Mouse (Mus musculus) testis, adult 2 months (tissue): ENCODE measurements at regions not wholly inside any gene's neighbourhood (a gene's known extent, or its start where the extent isn't known, plus 50 kb on each side); places are given as distances from the start of the nearest gene placed in this dataset.

Experiments used
- CTCF ChIP-seq: fragments of 200-500 bp; IDR thresholded peaks from 2 replicates; pipeline ENCODE4 v1.5.1; 2012; ENCODE audit warnings: low read depth, mild to moderate bottlenecking, inconsistent platforms, low read length, moderate library complexity; ENCODE audit not compliant: control insufficient read depth, insufficient read depth, insufficient replicate concordance
- POLR2A ChIP-seq: fragments of 200-500 bp; IDR thresholded peaks from 2 replicates; pipeline ENCODE4 v1.6.1; 2012; ENCODE audit warnings: low read depth, mild to moderate bottlenecking, inconsistent platforms, low read length, moderate library complexity; ENCODE audit not compliant: control insufficient read depth

DNA sequence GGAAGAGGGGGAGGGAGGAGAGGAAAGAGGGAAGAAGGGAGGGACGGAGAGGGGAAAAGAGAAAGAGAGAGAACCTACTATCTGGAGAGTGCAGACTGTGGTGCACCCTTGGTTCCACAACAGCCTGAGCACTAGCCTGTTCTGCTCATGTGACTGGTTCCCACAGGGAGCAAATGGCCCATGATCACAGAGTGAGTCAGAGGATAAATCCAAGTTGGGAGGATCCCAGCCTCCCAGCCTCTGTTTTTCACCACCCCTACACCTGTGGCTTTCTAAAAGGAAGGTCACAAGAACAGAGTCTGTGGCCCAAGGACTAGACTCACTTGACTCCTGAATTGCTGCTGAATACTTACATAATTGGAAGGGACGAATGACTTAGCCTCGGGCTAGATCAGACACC lies 185.9 kb upstream of the Bcl6 start:
- TF ChIP-seq CTCF, result no peak
- TF ChIP-seq POLR2A, result no peak
